In genomic region chr2:157074186-157074724, GRCm38 (mm10) we compare ENCODE assay signal across 8 mouse cellular contexts. TPM values are rescaled to one million over a fixed set of nuclear protein-coding genes. Genes with fewer than 3 reads are reported as not detected.
A peak's percentile ranks its signal among the peaks of the same experiment; 100 is the strongest.
DNase-seq lines count a peak whose midpoint lies in the region; ATAC-seq and TF ChIP-seq lines count a peak whose summit lies in the region.

No protein-coding gene starts in this region.

- no peaks in the 10 kb centered on the region for H3K27me3 ChIP-seq in heart, adult 2 months (ENCODE audit: control insufficient read depth, insufficient read depth, low read length)
- H3K27me3 ChIP-seq in limb, embryonic 13.5 days: no peaks in the 10 kb centered on the region

- H3K4me2 ChIP-seq in limb, embryonic 13.5 days (replicated peaks): peak overlapping the region; percentile 98; the same call in 1 of the 2 replicates

- TF ChIP-seq CTCF in heart, adult 2 months (IDR thresholded peaks at IDR 0.05): no peak

- H3K79me2 ChIP-seq in heart, adult 2 months (replicated peaks; ENCODE audit: control insufficient read depth, insufficient read depth, low read length): peaks cover 2% of the 10 kb centered on the region; the same call in 1 of the 2 replicates

- peaks cover 61% of the 10 kb centered on the region for H3K4me1 ChIP-seq in heart, adult 2 months (ENCODE audit: control insufficient read depth, insufficient read depth, low read length)
- peaks cover 85% of the 10 kb centered on the region for H3K4me1 ChIP-seq in limb, embryonic 13.5 days

- peak in 1 of 2 experiments; percentile 40 for DNase-seq in heart, adult 2 months
- DNase-seq in heart, postnatal 36 days: no peak
- DNase-seq in Muller cell, postnatal 12 days (ENCODE audit: inconsistent ontology term): peak; percentile 89
- DNase-seq in cerebellum, postnatal 25 days: peak; percentile 94 to 96
- no peak for DNase-seq in right cerebral cortex, postnatal 14 days
- no peak for DNase-seq in retina, postnatal 1 day
- DNase-seq in spleen, postnatal 10 days (ENCODE audit: low spot score in 2 of 2): no peak

- no peak for ATAC-seq in limb, embryonic 13.5 days (ENCODE audit: low FRiP score, low read depth)

- intact Hi-C loops in heart, adult 2 months (cut with DNase I): no loop called here
- intact Hi-C loops in heart, postnatal 36 days (cut with DNase I): no loop called here

- no peaks in the 10 kb centered on the region for H3K9me3 ChIP-seq in limb, embryonic 13.5 days

- peak overlapping the region; percentile 76 for H3K27ac ChIP-seq in heart, adult 2 months
- H3K27ac ChIP-seq in limb, embryonic 13.5 days: no peak overlapping the region

- 30% methylated on average over 9 of the region's 9 CpGs for WGBS in heart, adult 2 months
- 75% methylated on average over 9 of the region's 9 CpGs for WGBS in limb, embryonic 13.5 days

- H3K36me3 ChIP-seq in heart, adult 2 months (ENCODE audit: control insufficient read depth, insufficient read depth, low read length): peaks cover 3% of the 10 kb centered on the region; the same call in 1 of the 2 replicates
- H3K36me3 ChIP-seq in limb, embryonic 13.5 days: peaks cover 22% of the 10 kb centered on the region

- TF ChIP-seq POLR2A in heart, adult 2 months (IDR thresholded peaks at IDR 0.05; ENCODE audit: insufficient read depth, low read depth, low read length): no peak

- no peak for TF ChIP-seq EP300 in heart, adult 2 months (IDR thresholded peaks at IDR 0.05; ENCODE audit: insufficient read depth, low read depth, low read length)

- H3K9ac ChIP-seq in heart, adult 2 months (ENCODE audit: low read depth, low read length): no peak overlapping the region
- peak overlapping the region; percentile 36 for H3K9ac ChIP-seq in limb, embryonic 13.5 days

- H3K4me3 ChIP-seq in heart, adult 2 months: no peak overlapping the region
- 0 out of 2 replicates have a peak overlapping the region, but pooled peaks have one; percentile 4 for H3K4me3 ChIP-seq in limb, embryonic 13.5 days

RNA-seq across cellular contexts. Expression of gene Soga1, which starts 4.8 kb away (rescaled TPM):
- total RNA-seq in heart, adult 2 months (2021): 10 to 100 TPM; 10.0 to 11.7 TPM
- polyA plus RNA-seq in heart, adult 2 months (2012; rRNA removed): 4.8 and 6.6 TPM in 2 replicates
- 10 to 100 TPM; 11.5 to 13.4 TPM for total RNA-seq in heart, postnatal 36 days (2021)
- polyA plus RNA-seq in limb, embryonic 13.5 days (2015; fragmentation: Nextera tagmentation; extraction: Ambion mirVana): 4.1 and 4.2 TPM in 2 replicates

RNA-seq across cellular contexts. Expression of gene Tldc2, which starts 12.6 kb away (rescaled TPM):
- not detected for total RNA-seq in heart, adult 2 months (2021)
- not detected in 2 replicates for polyA plus RNA-seq in heart, adult 2 months (2012; rRNA removed)
- not detected for total RNA-seq in heart, postnatal 36 days (2021)
- not detected in 2 replicates for polyA plus RNA-seq in limb, embryonic 13.5 days (2015; fragmentation: Nextera tagmentation; extraction: Ambion mirVana)

Comparison
In these comparisons a context has a peak if more than half of its experiments do, and no peak if none do; other contexts are left out.
1. DNase-seq: peak in Muller cell, postnatal 12 days (single experiment) and cerebellum, postnatal 25 days (2 of 2); none in heart, postnatal 36 days (0 of 2), right cerebral cortex, postnatal 14 days (single experiment), retina, postnatal 1 day (single experiment) and spleen, postnatal 10 days (0 of 2).